Mouse (Mus musculus) kidney, adult 8-10 months (tissue): ENCODE results near the gene Bicdl1.

ENCODE experiments used
- DNase-seq, 2 experiments: peaks; one replicate each; pipeline ENCODE4 v3.0.0; 2022

The Bicdl1 gene

GRCm38 (mm10) chr5:115666366-115667065, 64.9 kb downstream of the Bicdl1 start:
- peak in 1 of 2 experiments; percentile 27 for DNase-seq

- no peak for DNase-seq
Observed at GRCm38 (mm10) chr5:115662658-115663057, 68.8 kb downstream of the Bicdl1 start.

GRCm38 (mm10) chr5:115658352-115658751, 73.1 kb downstream of the Bicdl1 start:
- no peak for DNase-seq

GRCm38 (mm10) chr5:115657234-115657633, 74.2 kb downstream of the Bicdl1 start:
- no peak for DNase-seq

- no peak for DNase-seq
Observed at GRCm38 (mm10) chr5:115656677-115657076, 74.7 kb downstream of the Bicdl1 start.

GRCm38 (mm10) chr5:115653776-115654175, 77.6 kb downstream of the Bicdl1 start:
- DNase-seq, result no peak

- DNase-seq, result peak; percentile 100
Observed at GRCm38 (mm10) chr5:115652681-115653575, 78.5 kb downstream of the Bicdl1 start.

GRCm38 (mm10) chr5:115651821-115652220, 79.6 kb downstream of the Bicdl1 start:
- DNase-seq, result no peak

- no peak for DNase-seq
Observed at GRCm38 (mm10) chr5:115650885-115651284, 80.5 kb downstream of the Bicdl1 start.

GRCm38 (mm10) chr5:115649699-115650098, 81.7 kb downstream of the Bicdl1 start:
- no peak for DNase-seq

- peak in 1 of 2 experiments; percentile 17 for DNase-seq
Observed at GRCm38 (mm10) chr5:115648876-115649275, 82.5 kb downstream of the Bicdl1 start.

GRCm38 (mm10) chr5:115644192-115644591, 87.2 kb downstream of the Bicdl1 start:
- no peak for DNase-seq

GRCm38 (mm10) chr5:115635536-115635935, 95.9 kb downstream of the Bicdl1 start:
- no peak for DNase-seq

- DNase-seq, result no peak
Observed at GRCm38 (mm10) chr5:115634046-115634445, 97.4 kb downstream of the Bicdl1 start.

GRCm38 (mm10) chr5:115633060-115633459, 98.4 kb downstream of the Bicdl1 start:
- DNase-seq, result no peak

- peak in 1 of 2 experiments; percentile 26 for DNase-seq
Observed at GRCm38 (mm10) chr5:115632358-115632714, 99.1 kb downstream of the Bicdl1 start.

GRCm38 (mm10) chr5:115631505-115632357, 99.7 kb downstream of the Bicdl1 start, which contains the start of gene Rab35:
Gene Rab35, plus strand, starts transcription at chr5:115631908.
- peak; percentile 93 to 95 for DNase-seq

- DNase-seq, result no peak
Observed at GRCm38 (mm10) chr5:115630291-115630690, 101.1 kb downstream of the Bicdl1 start.

GRCm38 (mm10) chr5:115629672-115630071, 101.7 kb downstream of the Bicdl1 start:
- DNase-seq, result no peak

GRCm38 (mm10) chr5:115628083-115628482, 103.3 kb downstream of the Bicdl1 start:
- DNase-seq, result no peak

GRCm38 (mm10) chr5:115626237-115626886, 105.1 kb downstream of the Bicdl1 start:
- DNase-seq, result no peak

- no peak for DNase-seq
Observed at GRCm38 (mm10) chr5:115623694-115624440, 107.6 kb downstream of the Bicdl1 start.
